Mouse (Mus musculus): ENCODE measurements around the gene Cutc.

The Cutc gene

DNA sequence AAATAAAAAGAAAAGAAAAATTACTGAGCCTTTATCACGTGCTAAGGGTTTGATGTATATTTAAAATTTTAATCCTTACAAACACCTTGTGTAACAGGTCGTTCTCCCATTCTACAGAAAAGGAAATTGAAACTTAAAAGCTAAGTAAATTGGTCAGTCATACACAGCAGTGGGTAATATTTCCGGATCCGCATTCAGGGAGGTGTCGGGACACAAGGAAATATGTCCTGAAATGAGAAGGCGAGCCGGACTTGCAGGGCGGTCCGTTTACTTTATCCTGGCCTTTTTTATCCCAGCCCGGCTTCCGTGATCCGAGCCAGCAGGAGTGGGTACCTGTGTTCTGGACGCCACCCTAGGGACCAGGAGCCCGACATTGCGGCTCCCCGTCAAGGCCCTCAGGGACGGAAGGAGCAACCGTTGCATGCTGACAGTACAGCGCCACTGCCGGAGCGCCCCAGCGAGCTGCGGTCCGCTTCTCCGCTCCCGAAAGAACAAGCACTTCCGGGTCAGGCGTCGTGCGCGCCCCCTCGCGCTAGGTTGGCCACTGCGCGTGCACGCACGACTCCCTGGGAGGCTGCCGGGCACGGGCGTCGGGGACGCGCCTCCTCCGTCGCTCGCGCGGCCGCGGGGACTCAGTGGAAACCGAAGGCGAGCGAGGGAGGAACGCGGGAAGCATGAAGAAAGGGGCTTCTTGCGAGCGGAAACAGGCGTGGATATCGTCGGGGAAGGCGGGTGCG lies at the start of gene Cutc, which contains the start of gene Cox15:
Gene Cutc, plus strand, starts transcription at position 508 of the 737 bp plus-strand sequence.
Gene Cox15, minus strand, starts transcription at position 512 of the 737 bp plus-strand sequence.
- peak; percentile 96 to 98 for DNase-seq (ENCODE audit: low spot score in 2 of 2)

DNA sequence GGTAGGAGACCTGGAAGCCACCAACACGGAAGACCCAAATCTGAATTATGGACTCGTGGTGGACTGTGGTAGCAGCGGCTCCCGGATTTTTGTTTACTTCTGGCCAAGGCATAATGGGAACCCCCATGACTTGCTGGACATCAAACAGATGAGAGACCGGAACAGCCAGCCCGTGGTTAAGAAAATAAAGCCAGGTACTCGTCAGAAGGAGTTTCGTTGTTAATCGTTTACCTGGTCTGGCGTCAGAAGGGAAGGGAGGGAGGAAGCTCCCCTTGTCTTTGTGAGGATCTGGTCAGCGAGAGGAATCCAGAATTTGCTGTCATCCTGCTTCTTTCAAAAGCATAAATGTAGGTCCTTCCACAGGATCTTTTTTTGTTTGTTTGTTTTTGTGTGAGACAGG lies 48.6 kb upstream of the Cutc start:
- no peak for DNase-seq (ENCODE audit: low spot score in 2 of 2)

DNA sequence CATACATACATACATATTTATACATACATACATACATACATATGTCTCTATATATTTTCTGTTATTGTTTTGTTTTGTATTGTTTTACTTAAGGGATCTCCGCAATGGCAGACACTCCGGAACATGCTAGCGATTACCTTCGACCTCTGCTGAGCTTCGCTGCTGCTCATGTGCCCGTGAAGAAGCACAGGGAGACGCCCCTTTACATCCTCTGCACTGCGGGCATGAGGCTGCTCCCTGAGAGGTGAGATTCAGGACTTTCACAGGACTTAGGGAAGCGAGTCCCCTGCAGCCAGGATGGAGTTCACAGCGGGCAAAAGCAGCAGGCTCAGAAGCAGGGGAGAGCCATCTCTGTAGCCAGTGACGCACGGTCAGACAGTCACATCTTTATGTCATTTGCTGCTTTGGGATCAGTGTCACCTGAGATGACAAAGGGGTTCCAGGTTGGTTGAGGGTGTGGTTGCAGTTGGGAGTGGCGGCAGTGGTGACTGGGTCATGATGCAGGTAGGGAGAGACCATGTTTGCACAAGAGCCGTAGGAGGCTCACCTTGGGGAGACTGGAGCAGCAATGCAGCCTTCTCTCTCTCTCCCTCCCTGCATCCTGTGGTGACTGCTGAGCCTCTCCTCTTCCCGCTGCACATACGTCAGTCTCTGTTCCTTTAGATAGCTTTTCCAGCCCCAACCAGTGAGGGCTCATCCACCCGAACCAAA lies 47.9 kb upstream of the Cutc start:
- no peak for DNase-seq (ENCODE audit: low spot score in 2 of 2)

DNA sequence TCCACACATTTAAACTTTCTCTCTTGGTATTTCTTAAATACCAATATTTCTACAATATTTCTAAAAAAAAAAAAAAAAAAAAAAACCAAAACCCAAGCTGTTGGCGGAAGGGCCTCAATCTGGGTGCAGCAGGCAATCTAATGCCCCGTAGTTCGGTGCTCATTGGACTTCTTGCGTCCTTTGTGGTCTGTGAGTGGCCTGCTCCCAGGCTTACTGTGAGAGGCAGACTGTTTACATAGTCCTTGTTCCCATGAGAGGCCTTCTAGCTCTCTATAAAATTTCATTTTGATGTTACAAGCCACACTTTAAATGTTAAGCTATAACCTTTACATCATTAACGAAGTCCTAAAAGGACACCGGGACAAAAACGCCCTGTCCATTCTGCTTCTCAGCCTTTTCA lies 44.6 kb upstream of the Cutc start:
- no peak for DNase-seq (ENCODE audit: low spot score in 2 of 2)

DNA sequence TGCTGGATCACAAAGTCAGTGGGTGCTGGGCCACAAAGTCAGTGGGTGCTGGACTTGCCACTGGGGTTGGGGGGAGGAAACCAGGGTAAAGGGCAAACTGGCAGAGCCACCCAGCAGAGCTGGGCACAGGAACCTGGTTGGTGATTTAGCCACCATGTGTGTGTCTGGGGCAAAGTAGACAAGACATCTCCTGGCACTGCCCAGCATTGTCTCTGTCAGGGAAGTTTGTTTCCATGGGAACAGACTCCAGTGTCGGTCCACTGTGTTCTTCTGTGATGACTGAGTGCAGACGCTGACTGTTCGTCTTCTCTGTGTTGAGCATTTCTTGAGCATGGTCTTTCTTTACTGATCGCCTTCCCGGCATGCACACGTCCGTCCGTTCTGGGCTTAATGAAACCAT lies 43.5 kb upstream of the Cutc start:
- DNase-seq (ENCODE audit: low spot score in 2 of 2) = no peak

DNA sequence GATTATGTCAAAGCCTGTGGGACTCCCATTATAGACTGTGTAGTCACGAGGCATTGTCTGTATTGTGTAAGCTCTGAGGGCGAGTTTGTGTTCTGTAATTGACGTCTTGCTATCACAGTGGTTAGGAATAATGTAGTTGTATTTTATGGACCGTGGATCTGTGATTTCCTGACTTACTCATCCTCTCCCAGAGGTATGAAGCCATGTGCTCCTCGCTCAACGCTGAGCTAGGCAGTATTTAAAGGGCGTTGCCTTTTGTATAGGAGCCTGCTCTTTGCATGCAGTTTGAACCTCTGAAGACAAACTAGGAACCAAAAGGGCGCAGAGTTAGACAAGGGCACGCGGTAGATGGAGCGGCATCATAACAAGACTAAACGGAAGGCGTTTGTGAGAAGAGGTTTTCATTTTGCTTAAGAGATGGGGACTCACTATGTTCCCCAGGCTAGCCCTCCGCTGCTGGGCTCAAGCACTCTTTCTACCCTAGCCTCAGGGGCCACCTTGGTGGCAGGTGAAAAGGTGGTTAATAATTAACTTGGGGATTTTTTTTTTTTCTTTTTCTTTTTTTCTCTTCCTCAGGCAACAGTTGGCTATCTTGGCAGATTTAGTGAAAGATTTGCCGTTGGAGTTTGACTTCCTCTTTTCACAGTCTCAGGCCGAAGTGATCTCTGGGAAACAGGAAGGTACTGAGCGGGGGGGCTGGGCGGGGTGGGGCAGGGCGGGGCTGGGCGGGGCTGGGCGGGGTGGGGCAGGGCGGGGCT lies 41.5 kb upstream of the Cutc start:
- DNase-seq (ENCODE audit: low spot score in 2 of 2) = peak in 1 of 2 experiments; percentile 21

DNA sequence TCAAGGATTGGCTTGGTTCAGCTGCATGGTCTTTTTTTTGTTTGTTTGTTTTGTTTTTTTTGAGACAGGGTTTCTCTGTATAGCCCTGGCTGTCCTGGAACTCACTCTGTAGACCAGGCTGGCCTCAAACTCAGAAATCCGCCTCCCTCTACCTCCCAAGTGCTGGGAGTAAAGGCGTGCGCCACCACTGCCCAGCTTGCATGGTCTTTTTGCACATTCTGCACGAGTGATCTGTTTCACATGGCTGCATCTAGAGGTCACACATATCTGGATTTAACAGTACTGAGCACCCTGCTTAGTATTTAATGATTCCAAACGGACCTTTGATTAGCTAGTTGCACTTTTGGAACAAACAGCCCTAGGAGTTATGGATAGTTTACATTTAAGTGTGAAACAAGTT lies 40.8 kb upstream of the Cutc start:
- no peak for DNase-seq (ENCODE audit: low spot score in 2 of 2)

DNA sequence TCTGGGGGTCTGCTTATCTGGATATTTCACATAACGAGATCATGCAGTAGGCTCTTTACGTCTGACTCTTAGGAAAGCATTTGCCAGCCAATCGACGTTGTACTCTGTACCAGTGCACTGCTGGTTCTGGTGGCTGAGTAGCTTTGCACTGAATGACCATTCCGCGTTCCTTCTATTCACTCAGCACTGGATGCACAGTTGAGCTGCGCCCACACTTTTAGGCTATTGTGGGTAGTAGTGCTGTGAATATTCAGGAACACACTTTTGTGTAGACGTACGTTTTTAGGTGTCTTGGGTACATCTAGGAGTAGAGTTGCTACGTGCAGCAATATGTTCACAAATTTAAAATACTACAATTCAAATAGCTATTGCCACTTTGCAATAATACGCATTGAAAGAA lies 32.7 kb upstream of the Cutc start:
- no peak for DNase-seq (ENCODE audit: low spot score in 2 of 2)

DNA sequence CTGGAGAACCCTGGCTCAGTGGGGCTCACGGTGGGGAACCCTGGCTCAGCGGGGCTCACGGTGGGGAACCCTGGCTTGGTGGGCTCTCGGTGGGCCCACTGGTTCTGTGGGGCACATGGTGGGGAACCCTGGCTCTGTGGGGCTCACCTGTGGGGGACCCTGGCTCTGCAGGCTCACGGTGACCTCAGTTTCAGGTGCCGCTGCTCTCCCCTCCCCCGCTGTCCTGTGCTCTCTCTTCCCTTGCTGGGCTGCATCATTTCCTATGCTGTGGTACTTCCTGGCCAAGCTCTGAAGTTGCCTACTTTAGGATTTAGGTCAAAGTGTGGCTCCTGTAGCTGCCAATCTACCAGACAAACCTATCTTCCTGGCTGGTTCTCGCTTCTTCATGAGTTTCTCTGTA lies 29.9 kb upstream of the Cutc start:
- DNase-seq (ENCODE audit: low spot score in 2 of 2) = no peak

DNA sequence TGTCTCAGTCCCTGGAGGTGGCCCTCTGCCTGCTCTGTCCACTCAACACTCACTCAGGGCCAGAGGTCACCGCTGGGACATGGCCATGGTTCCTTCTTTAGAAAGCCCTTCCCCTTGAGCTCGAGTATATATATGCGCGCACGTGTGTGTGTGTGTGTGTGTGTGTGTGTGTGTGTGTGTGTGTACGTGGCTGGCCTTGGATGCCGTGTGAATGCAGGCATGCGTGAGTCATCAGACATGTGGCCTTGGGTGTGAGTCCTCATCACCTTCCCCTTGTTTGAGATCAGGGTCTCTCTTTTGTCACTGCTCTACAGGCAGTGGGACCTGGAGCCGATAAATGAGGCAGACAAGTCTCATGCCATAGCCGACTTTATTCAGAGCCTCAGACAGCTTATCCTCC lies 29.3 kb upstream of the Cutc start:
- no peak for DNase-seq (ENCODE audit: low spot score in 2 of 2)

DNA sequence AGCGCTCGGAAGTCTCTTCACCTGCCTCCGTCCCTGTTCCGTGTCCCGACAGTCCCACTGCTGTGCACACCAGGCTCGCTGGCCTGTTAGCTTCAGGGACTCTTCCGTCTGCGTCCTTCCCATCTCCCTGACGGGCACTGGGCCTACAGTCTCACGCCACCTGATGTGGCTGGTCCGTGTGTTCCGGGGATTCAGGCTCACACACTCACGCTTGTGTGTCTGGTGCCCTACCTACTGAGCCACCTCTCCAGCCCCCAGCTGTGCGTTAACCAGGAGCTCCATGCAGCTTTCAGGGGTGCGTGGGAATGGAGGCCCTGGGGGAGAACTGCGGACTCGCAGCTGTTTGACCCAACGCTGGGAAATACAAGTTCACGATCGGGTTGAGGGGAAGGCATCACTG lies 28.6 kb upstream of the Cutc start:
- DNase-seq (ENCODE audit: low spot score in 2 of 2) = no peak

DNA sequence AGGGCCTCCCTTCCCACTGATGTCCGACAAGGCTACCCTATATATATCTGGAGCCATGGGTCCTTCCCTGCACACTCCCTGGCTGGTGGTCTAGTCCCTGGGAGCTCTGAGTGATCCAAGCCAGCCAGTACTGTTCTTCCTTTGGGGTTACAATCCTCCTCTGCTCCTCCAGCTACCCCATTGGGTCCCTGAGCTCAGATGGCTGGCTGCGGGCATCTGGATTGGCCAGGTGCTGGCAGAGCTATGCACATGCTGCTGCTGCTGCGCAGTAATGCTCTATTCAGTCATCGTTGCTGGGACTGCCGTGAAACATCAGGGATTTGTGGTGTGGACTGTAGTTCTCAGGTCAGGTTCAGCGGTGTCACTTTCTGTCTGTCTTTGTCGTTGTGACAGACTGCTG lies 28.0 kb upstream of the Cutc start:
- no peak for DNase-seq (ENCODE audit: low spot score in 2 of 2)

DNA sequence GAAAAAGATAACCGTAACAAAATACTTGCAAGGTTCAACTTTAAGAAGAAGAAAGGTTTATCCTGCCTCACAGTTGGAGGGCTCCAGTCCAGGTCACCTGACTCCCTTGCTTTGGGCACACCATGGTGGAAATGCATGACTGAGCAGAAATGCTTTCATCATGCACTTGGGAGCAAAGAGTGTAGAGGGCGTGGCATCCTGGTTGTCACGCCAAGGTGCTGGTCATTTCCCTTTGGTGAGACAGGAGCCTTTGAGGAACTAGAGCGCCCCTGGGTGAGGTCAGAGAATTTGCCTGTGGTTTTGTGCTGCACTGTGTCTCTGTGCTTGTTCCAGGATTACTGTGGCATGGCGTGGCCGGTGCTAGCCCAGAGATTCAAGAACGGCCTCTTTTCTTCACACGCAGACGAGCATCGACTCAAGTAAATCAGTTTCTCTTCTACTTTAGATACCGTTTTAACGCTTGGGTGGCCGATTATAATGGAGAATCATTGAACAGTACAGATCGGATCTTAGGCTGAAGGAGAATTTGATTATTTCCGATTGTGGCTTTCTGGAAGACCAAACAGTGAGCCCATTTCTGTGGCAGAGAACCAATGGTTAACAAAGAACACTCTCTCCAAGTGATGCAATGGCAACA lies 26.2 kb upstream of the Cutc start:
- DNase-seq (ENCODE audit: low spot score in 2 of 2) = peak in 1 of 2 experiments; percentile 32

DNA sequence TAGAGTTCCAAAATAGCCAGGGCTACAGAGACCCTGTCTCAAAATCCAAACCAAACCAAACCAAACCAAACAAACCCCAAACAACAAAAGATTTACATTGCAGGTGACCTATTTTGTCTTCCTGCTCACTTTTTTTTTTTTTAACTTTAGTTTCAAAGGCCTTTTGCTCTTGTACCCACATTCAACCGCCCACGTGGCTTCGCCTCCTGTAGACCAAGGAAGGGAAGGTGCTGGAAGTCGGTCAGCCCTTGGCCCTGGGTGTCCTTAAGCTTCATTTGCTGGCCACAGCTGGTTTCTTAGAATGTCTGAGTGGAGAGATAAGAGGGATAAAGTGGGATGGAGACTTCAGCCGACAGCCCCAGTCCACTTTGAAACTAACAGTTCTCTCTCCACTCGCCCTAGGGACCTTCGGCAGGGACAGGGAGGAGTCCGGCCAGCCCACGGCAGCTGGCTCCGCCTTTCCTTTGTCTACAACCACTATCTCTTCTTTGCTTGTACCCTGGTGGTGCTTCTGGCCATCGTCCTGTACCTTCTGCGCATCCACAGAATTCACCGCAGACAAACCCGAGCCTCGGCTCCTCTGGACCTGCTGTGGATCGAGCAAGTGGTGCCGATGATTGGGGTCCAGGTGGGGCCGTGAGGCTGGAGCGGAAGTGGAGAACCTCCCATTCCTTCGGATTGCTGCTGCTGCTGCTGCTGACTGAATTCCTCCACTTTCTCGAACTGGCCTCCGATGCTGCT lies 23.3 kb upstream of the Cutc start:
- no peak for DNase-seq (ENCODE audit: low spot score in 2 of 2)

DNA sequence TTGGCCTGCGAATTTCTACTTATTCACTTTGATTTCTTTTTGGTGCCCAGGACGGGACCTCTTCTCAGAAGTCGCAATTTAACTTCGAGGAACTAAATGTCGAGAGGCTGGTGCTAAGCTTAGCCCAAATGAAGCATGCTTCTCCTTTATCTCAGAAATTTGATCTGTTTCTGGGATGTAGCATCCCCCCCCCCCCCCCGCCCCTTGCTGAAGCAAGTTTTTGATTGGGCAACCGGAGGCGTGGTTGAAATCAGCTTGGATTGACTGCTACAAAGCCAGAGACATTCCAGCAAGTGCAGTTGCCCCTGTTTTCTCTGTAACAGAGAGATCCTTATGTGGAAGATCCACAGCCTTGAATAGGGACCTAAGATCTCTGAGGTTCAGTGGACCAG lies 22.8 kb upstream of the Cutc start:
- no peak for DNase-seq (ENCODE audit: low spot score in 2 of 2)

DNA sequence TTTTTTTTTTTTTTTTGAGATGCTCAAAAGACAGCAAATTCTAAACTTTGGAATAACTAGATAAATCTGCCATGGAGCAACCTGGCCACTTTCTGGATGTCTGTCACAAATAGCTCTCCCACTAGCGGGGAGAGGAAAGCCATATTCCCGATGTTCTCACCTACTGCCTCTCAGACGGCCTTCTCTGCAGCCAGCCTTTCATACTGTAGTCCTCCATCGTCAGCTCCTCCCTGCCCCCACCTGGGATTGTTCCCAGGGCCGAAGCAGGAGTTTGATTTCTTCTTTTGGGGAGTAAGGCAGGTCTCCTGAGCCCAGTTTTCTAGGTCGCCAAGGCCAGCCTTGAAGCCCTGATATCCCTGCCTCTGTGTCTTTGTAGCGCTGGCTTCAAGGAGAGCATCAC lies 21.6 kb upstream of the Cutc start:
- no peak for DNase-seq (ENCODE audit: low spot score in 2 of 2)

DNA sequence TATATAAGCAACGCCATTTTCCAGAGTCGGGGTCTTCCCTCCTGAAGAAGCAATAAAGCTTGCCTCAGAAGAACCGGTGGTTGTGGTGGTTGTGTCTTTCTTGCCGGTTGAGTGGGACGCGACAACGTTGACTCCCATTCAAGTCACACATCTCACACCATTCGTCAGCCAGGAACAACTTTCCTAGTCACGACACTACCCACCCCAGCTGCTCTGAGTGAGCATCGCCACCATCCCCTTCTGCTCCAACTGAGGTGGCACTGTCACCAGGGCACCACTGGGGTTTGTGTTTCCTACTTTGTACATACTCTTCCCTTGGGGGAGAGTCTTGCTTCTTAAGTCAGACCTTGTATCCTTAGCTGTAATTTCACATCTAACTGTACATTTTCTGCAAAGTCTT lies 14.4 kb upstream of the Cutc start:
- no peak for DNase-seq (ENCODE audit: low spot score in 2 of 2)

DNA sequence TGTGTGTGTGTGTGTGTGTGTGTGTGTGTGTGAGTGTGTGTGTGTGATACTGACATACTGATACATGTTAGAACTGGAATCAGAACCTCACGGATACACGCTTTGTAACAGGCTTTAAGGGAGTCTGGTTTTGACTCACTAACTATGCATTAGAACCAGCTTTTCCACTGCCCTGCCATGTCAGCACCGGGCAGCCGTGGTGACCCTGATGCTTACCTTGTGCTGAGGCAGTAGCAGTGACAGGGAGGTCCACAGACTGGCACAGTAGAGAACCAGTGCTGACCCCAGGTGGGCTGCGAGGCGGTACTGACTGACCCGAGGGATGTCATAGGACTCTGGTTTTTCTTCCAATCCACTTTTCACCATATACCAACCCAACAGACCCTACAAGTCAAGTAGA lies 9.4 kb upstream of the Cutc start:
- DNase-seq (ENCODE audit: low spot score in 2 of 2) = no peak

DNA sequence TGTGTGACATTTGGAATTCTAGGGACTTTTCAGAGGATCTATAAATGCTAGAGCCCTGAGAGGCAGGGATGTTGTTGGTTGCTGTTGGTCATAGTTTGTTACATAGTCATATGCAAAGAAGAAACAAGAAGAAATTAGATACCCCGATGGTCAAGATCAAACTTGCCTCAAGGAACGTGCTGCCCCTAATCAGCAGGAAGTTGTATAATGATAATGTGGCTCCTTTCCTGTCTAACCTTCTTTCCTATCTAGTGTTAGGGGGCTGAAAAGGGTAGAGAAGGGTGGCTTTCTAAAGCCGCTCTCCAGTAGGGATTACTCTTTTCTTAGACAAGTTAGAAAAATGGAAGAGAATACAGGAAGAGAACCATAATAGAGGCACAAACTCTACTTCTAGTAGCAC lies 7.1 kb upstream of the Cutc start:
- DNase-seq (ENCODE audit: low spot score in 2 of 2) = no peak

DNA sequence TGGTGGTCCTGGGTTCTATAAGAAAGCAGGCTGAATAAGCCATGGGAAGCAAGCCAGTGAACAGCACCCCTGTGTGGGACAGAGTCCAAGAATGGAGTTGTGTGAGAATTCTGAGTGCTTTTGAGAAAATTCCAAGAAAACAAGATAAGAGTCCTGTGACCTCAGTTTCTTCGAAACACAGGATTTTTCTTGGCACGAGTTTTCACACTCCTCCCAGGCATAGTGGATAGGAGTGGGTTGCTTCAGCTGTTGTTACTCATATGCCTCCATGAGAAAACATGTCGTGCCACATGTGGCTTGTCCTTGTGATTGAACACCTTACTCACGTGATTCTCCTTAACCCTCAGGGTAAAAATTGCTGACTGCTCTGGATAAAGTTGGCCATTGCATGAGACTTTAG lies 4.9 kb upstream of the Cutc start:
- DNase-seq (ENCODE audit: low spot score in 2 of 2) = no peak

DNA sequence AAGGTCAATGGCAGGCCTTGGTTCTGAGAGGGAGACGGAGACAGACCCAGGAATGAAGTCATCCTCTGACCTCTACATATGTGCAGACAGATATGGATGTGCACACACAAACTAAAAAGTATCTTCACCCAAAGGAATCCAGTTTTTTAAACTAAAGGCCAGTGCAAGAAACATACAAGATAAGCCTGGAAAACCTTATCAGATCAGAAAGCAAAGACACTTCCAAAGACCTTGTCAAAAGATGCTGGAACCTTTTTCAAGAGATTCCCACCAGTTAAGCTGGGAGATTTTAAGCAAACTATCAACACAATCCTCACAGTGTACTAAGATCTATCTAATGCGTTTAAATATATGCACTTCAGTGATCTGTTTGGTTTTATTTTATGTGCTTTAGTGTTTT lies 2.8 kb upstream of the Cutc start:
- DNase-seq (ENCODE audit: low spot score in 2 of 2) = no peak

All from spleen, postnatal 4 days (tissue).